Mouse (Mus musculus): Measurements from ENCODE around the gene 4921517D22Rik.
A peak's percentile ranks its signal among the peaks of the same experiment; 100 is the strongest.

4921517D22Rik gene

GRCm38 (mm10) chr13:59690576-59690975, 3.3 kb downstream of the 4921517D22Rik start:
- no peak for DNase-seq (ENCODE audit: low spot score in 2 of 2)

- no peak for DNase-seq (ENCODE audit: low spot score in 2 of 2)
These were observed 4.1 kb downstream of the 4921517D22Rik start for GRCm38 (mm10) chr13:59689843-59690242.

- no peak for DNase-seq (ENCODE audit: low spot score in 2 of 2)
These were observed 4.6 kb downstream of the 4921517D22Rik start for GRCm38 (mm10) chr13:59689313-59689712.

GRCm38 (mm10) chr13:59688338-59688770, 5.6 kb downstream of the 4921517D22Rik start:
- no peak for DNase-seq (ENCODE audit: low spot score in 2 of 2)

- DNase-seq (ENCODE audit: low spot score in 2 of 2): no peak
These were observed 8.7 kb downstream of the 4921517D22Rik start for GRCm38 (mm10) chr13:59685236-59685635.

GRCm38 (mm10) chr13:59682629-59683028, 11.3 kb downstream of the 4921517D22Rik start:
- DNase-seq (ENCODE audit: low spot score in 2 of 2): no peak

GRCm38 (mm10) chr13:59679908-59680307, 14.0 kb downstream of the 4921517D22Rik start:
- no peak for DNase-seq (ENCODE audit: low spot score in 2 of 2)

- no peak for DNase-seq (ENCODE audit: low spot score in 2 of 2)
These were observed 14.6 kb downstream of the 4921517D22Rik start for GRCm38 (mm10) chr13:59679306-59679705.

GRCm38 (mm10) chr13:59676316-59677229, 17.3 kb downstream of the 4921517D22Rik start:
- no peak for DNase-seq (ENCODE audit: low spot score in 2 of 2)

- peak; percentile 23 for DNase-seq (ENCODE audit: low spot score in 2 of 2)
These were observed 18.5 kb downstream of the 4921517D22Rik start, which contains the start of gene Golm1 for GRCm38 (mm10) chr13:59675151-59676011. Golm1 (minus strand) TSS chr13:59675811.

GRCm38 (mm10) chr13:59674761-59675150, 19.2 kb downstream of the 4921517D22Rik start:
- no peak for DNase-seq (ENCODE audit: low spot score in 2 of 2)

GRCm38 (mm10) chr13:59674215-59674614, 19.7 kb downstream of the 4921517D22Rik start:
- DNase-seq (ENCODE audit: low spot score in 2 of 2): no peak

GRCm38 (mm10) chr13:59673597-59673996, 20.3 kb downstream of the 4921517D22Rik start:
- DNase-seq (ENCODE audit: low spot score in 2 of 2): no peak

GRCm38 (mm10) chr13:59672248-59672647, 21.7 kb downstream of the 4921517D22Rik start:
- peak; percentile 38 for DNase-seq (ENCODE audit: low spot score in 2 of 2)

GRCm38 (mm10) chr13:59671521-59671920, 22.4 kb downstream of the 4921517D22Rik start:
- DNase-seq (ENCODE audit: low spot score in 2 of 2): no peak

GRCm38 (mm10) chr13:59669946-59670345, 24.0 kb downstream of the 4921517D22Rik start:
- no peak for DNase-seq (ENCODE audit: low spot score in 2 of 2)

- DNase-seq (ENCODE audit: low spot score in 2 of 2): peak; percentile 67 to 70
These were observed 25.3 kb downstream of the 4921517D22Rik start for GRCm38 (mm10) chr13:59668501-59669093.

- DNase-seq (ENCODE audit: low spot score in 2 of 2): no peak
These were observed 26.1 kb downstream of the 4921517D22Rik start for GRCm38 (mm10) chr13:59667763-59668162.

GRCm38 (mm10) chr13:59663939-59664712, 29.8 kb downstream of the 4921517D22Rik start:
- no peak for DNase-seq (ENCODE audit: low spot score in 2 of 2)

GRCm38 (mm10) chr13:59661966-59662365, 31.9 kb downstream of the 4921517D22Rik start:
- DNase-seq (ENCODE audit: low spot score in 2 of 2): no peak

- no peak for DNase-seq (ENCODE audit: low spot score in 2 of 2)
These were observed 32.5 kb downstream of the 4921517D22Rik start for GRCm38 (mm10) chr13:59661387-59661786.
